ENCODE assay signal across 9 mouse cellular contexts in genomic region chr3:129218371-129218921, GRCm38 (mm10). TPM values are rescaled to one million over a fixed set of nuclear protein-coding genes. Genes with fewer than 3 reads are reported as not detected.
DNase-seq lines count a peak whose midpoint lies in the region; ATAC-seq lines count a peak whose summit lies in the region.
"Had no signal": no experiment of that assay in that cellular context is flagged by ENCODE, and none has a peak within 500 bp of the region (broad histone marks: within the 10 kb centered on the region; RNA-seq: fewer than 3 reads in every experiment).

No protein-coding gene starts in this region.

- no peaks in the 10 kb centered on the region for H3K36me3 ChIP-seq in kidney, embryonic 14.5 days (ENCODE audit: control insufficient read depth, insufficient read depth, low read length)
- H3K36me3 ChIP-seq in intestine, embryonic 14.5 days (ENCODE audit: control insufficient read depth, insufficient read depth, low read length): no peaks in the 10 kb centered on the region
- H3K36me3 ChIP-seq in neural tube, embryonic 11.5 days (ENCODE audit: control insufficient read depth, insufficient read depth, low read length): no peaks in the 10 kb centered on the region
- H3K36me3 ChIP-seq: liver, embryonic 15.5 days had no signal

- H3K4me1 ChIP-seq in kidney, embryonic 14.5 days (ENCODE audit: control insufficient read depth, insufficient read depth, low read length): peaks cover 13% of the 10 kb centered on the region; the same call in 1 of the 2 replicates
- peaks cover 6% of the 10 kb centered on the region; the same call in 1 of the 2 replicates for H3K4me1 ChIP-seq in intestine, embryonic 14.5 days (replicated peaks; ENCODE audit: control insufficient read depth, insufficient read depth, low read length)
- peaks cover 5% of the 10 kb centered on the region for H3K4me1 ChIP-seq in neural tube, embryonic 11.5 days (ENCODE audit: control insufficient read depth, insufficient read depth, low read length)

- H3K9me3 ChIP-seq in kidney, embryonic 14.5 days (ENCODE audit: control insufficient read depth, low read length): no peaks in the 10 kb centered on the region
- H3K9me3 ChIP-seq in intestine, embryonic 14.5 days (ENCODE audit: control insufficient read depth, low read length): no peaks in the 10 kb centered on the region
- no peaks in the 10 kb centered on the region for H3K9me3 ChIP-seq in neural tube, embryonic 11.5 days (ENCODE audit: control insufficient read depth, low read length)
- H3K9me3 ChIP-seq: liver, embryonic 15.5 days had no signal

- ATAC-seq in kidney, embryonic 14.5 days (ENCODE audit: low FRiP score, low TSS enrichment): no peak
- no peak for ATAC-seq in intestine, embryonic 14.5 days (replicated peaks; ENCODE audit: low FRiP score, low TSS enrichment, low read depth)
- no peak for ATAC-seq in neural tube, embryonic 11.5 days (ENCODE audit: insufficient read depth, low FRiP score, low TSS enrichment)

- under 1% methylated on average over 41 of the region's 41 CpGs for WGBS in kidney, embryonic 14.5 days
- 17% methylated on average over 41 of the region's 41 CpGs for WGBS in intestine, embryonic 14.5 days
- WGBS in neural tube, embryonic 11.5 days: 1% methylated on average over 41 of the region's 41 CpGs

- peaks cover 89% of the 10 kb centered on the region for H3K27me3 ChIP-seq in kidney, embryonic 14.5 days (ENCODE audit: control insufficient read depth, insufficient read depth, low read length)
- peaks cover 89% of the 10 kb centered on the region for H3K27me3 ChIP-seq in intestine, embryonic 14.5 days (replicated peaks; ENCODE audit: control insufficient read depth, insufficient read depth, low read length)
- H3K27me3 ChIP-seq in neural tube, embryonic 11.5 days (ENCODE audit: control insufficient read depth, insufficient read depth, low read length): peaks cover 87% of the 10 kb centered on the region

- DNase-seq in kidney, adult 18-20 months: peak; percentile 53
- peak; percentile 67 for DNase-seq in embryo, embryonic 10.5 days (ENCODE audit: low spot score)
- DNase-seq in intestine, embryonic 14.5 days (ENCODE audit: low spot score): peak; percentile 83
- peak; percentile 64 for DNase-seq in neural tube, embryonic 11.5 days (ENCODE audit: low spot score)
- no peak for DNase-seq in T-cell, adult 2 months (ENCODE audit: low spot score)
- DNase-seq in urinary bladder, postnatal 14 days (ENCODE audit: low spot score): no peak
- DNase-seq: cerebellum, adult 9-10 months had no signal

- no peak overlapping the region for H3K4me3 ChIP-seq in kidney, embryonic 14.5 days (ENCODE audit: low read length)
- H3K4me3 ChIP-seq in intestine, embryonic 14.5 days (ENCODE audit: low read depth, low read length): peak overlapping the region; percentile 53
- H3K4me3 ChIP-seq in neural tube, embryonic 11.5 days (ENCODE audit: low read depth, low read length): no peak overlapping the region
- H3K4me3 ChIP-seq: liver, embryonic 15.5 days had no signal

- H3K9ac ChIP-seq in kidney, embryonic 14.5 days (ENCODE audit: low read depth, low read length): no peak overlapping the region
- peak overlapping the region; percentile 59 for H3K9ac ChIP-seq in intestine, embryonic 14.5 days (ENCODE audit: low read length)
- H3K9ac ChIP-seq in neural tube, embryonic 11.5 days (ENCODE audit: low read length): no peak overlapping the region
- H3K9ac ChIP-seq: liver, embryonic 15.5 days had no signal

- no peak overlapping the region for H3K27ac ChIP-seq in kidney, embryonic 14.5 days (ENCODE audit: low read depth, low read length)
- H3K27ac ChIP-seq in intestine, embryonic 14.5 days (ENCODE audit: low read depth): peak overlapping the region; percentile 54; the same call in 1 of the 2 replicates
- H3K27ac ChIP-seq in neural tube, embryonic 11.5 days (ENCODE audit: low read depth, low read length): no peak overlapping the region
- H3K27ac ChIP-seq: liver, embryonic 15.5 days had no signal

- no peak overlapping the region for H3K4me2 ChIP-seq in kidney, embryonic 14.5 days (replicated peaks; ENCODE audit: low read depth, low read length)
- peak overlapping the region; percentile 75 for H3K4me2 ChIP-seq in intestine, embryonic 14.5 days (ENCODE audit: low read length)
- H3K4me2 ChIP-seq in neural tube, embryonic 11.5 days (ENCODE audit: low read depth): no peak overlapping the region
- H3K4me2 ChIP-seq: liver, embryonic 15.5 days had no signal

RNA-seq across cellular contexts. Expression of gene Pitx2, which starts 18.8 kb away (rescaled TPM):
- 1.7 and 1.8 TPM in 2 replicates for polyA plus RNA-seq in kidney, embryonic 14.5 days (2014; fragmentation: Nextera tagmentation; extraction: Ambion mirVana)
- polyA plus RNA-seq in intestine, embryonic 14.5 days (2014; fragmentation: Nextera tagmentation; extraction: Ambion mirVana): 35.6 and 48.0 TPM in 2 replicates
- polyA plus RNA-seq in neural tube, embryonic 11.5 days (2014; fragmentation: Nextera tagmentation; extraction: Ambion mirVana): 16.1 and 19.1 TPM in 2 replicates

Comparison
In these comparisons a context has a peak if more than half of its experiments do, and no peak if none do; other contexts are left out.
1. DNase-seq: peak in kidney, adult 18-20 months (single experiment), embryo, embryonic 10.5 days (single experiment), intestine, embryonic 14.5 days (single experiment) and neural tube, embryonic 11.5 days (single experiment); none in T-cell, adult 2 months (single experiment) and urinary bladder, postnatal 14 days (single experiment).